Mouse (Mus musculus) limb, embryonic 14.5 days (tissue): Measurements from ENCODE around the gene Fitm2. TPM values are rescaled to one million over a fixed set of nuclear protein-coding genes. Genes with fewer than 3 reads are reported as not detected.

Experiments used
- ATAC-seq: fragments of 200-750 bp; cut with Nextera tagmentation; 2 replicates; pipeline ENCODE4 v1.8.0; 2017; ENCODE audit warnings: low read depth, moderate number of reproducible peaks, moderate TSS enrichment; ENCODE audit not compliant: low FRiP score
- DNase-seq: peaks from one replicate; pipeline ENCODE4 v3.0.0-alpha.2; 2015; ENCODE audit warnings: low spot score
- H3K27ac ChIP-seq: fragments of 300-500 bp; sonication (generic); replicated peaks from 2 replicates; pipeline ENCODE4 v1.5.1; 2014; ENCODE audit warnings: low read depth, mild to moderate bottlenecking, low read length, moderate library complexity, mixed read lengths
- H3K27me3 ChIP-seq: fragments of 300-500 bp; sonication (generic); 2 replicates; pipeline ENCODE4 v1.6.1; 2014; ENCODE audit warnings: low read length, mixed read lengths; ENCODE audit not compliant: control insufficient read depth, insufficient read depth
- H3K36me3 ChIP-seq: fragments of 300-500 bp; sonication (generic); 2 replicates; pipeline ENCODE4 v1.6.1; 2014; ENCODE audit warnings: mild to moderate bottlenecking, low read length, moderate library complexity, mixed read lengths; ENCODE audit not compliant: control insufficient read depth, insufficient read depth
- H3K4me1 ChIP-seq: fragments of 300-500 bp; sonication (generic); 2 replicates; pipeline ENCODE4 v1.6.1; 2014; ENCODE audit warnings: antibody characterized with exemption, low read length, mixed read lengths; ENCODE audit not compliant: control insufficient read depth, insufficient read depth
- H3K4me2 ChIP-seq: fragments of 300-500 bp; sonication (generic); replicated peaks from 2 replicates; pipeline ENCODE4 v1.6.1; 2014; ENCODE audit warnings: low read depth, mild to moderate bottlenecking, low read length, moderate library complexity; ENCODE audit not compliant: severe bottlenecking
- H3K4me3 ChIP-seq: fragments of 300-500 bp; sonication (generic); replicated peaks from 2 replicates; pipeline ENCODE4 v1.5.1; 2014; ENCODE audit warnings: low read length
- H3K9ac ChIP-seq: fragments of 300-500 bp; sonication (generic); 2 replicates; pipeline ENCODE4 v1.6.1; 2014; ENCODE audit warnings: mild to moderate bottlenecking, low read depth, low read length, moderate library complexity; ENCODE audit not compliant: severe bottlenecking
- H3K9me3 ChIP-seq: fragments of 300-500 bp; sonication (generic); 2 replicates; pipeline ENCODE4 v1.6.1; 2016; ENCODE audit warnings: low read length; ENCODE audit not compliant: control insufficient read depth
- POLR2A ChIP-seq: fragments of 200-500 bp; IDR thresholded peaks from 2 replicates; pipeline ENCODE4 v1.8.0; 2012; ENCODE audit warnings: inconsistent platforms, mild to moderate bottlenecking, moderate library complexity, borderline replicate concordance; ENCODE audit not compliant: insufficient read depth, insufficient read length; ENCODE audit errors: extremely low read depth
- WGBS: fragments of 180-500 bp; shearing (Covaris S2); extraction: QIAGEN DNeasy Blood & Tissue Kit; methylation state at CpG from one replicate; pipeline ENCODE4 v1.1.7; 2014; 5-methylcytosine and 5-hydroxymethylcytosine counted together
- polyA plus RNA-seq, 2 experiments: library from polyadenylated mRNA; depleted of rRNA in 1 of 2; stranded (reverse) in 1 of 2; unstranded in 1 of 2; fragments of >200 nt; fragmentation: Nextera tagmentation in 1 of 2; extraction: Ambion mirVana in 1 of 2; gene quantifications; 2 replicates each; pipeline versions ENCODE4 v1.2.1 to v1.2.3; 2012 to 2014

The Fitm2 gene
- polyA plus RNA-seq, 2 experiments = 7.5 to 9.5 TPM

- Histone ChIP-seq H3K4me3 (no peak overlapping the region), H3K27ac (no peak overlapping the region), H3K4me2 (no peak overlapping the region), H3K9ac (no peak overlapping the region), H3K36me3 (no peaks in the 10 kb centered on the region), H3K4me1 (no peaks in the 10 kb centered on the region), H3K27me3 (no peaks in the 10 kb centered on the region), H3K9me3 (no peaks in the 10 kb centered on the region)
- ATAC-seq = no peak
- 45% methylated on average over 10 of the region's 10 CpGs for WGBS
- no peak for TF ChIP-seq POLR2A
- DNase-seq = no peak
Observed at GRCm38 (mm10) chr2:163459380-163459779, 13.0 kb downstream of the Fitm2 start.

DNA sequence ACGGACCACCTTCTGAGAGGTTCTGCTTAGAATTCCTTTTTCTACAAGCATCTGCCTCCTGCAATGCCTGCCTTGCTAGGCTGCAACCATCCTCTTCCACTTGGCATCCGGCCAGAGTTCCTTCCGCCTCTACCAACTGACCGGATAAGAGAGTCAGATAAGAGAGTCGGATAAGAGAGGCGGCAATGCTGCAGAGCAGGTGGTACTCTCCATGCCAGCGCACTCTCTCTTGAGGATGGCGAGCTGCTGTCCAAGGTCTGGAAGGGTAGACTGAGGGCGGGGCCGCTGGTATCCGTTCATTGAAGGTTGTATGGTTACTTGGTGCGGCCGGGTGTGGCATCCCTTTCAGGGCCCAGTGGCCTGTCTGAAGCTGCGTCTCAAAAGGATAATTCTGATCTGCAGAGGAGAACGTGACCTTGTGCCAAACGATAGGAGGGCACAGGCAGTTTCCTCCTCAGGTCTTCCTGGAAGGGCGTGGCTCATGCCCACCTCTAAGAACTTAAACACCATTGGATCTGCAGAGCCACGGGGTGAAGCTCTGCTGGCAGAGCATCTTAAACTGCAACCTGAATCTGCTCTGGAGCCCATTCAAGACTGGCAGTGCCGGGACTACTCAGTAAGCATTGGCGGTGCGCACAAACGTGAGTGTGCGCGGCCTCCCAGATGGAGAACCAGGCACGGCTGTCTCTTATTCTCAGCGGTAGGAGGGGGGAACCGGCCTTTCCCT, 13.7 kb downstream of the Fitm2 start:
- H3K4me3 ChIP-seq = no peak overlapping the region
- WGBS = 51% methylated on average over 27 of the region's 27 CpGs
- H3K4me2 ChIP-seq = no peak overlapping the region
- no peak for DNase-seq
- H3K27me3 ChIP-seq = no peaks in the 10 kb centered on the region
- ATAC-seq = no peak
- no peak for TF ChIP-seq POLR2A
- no peaks in the 10 kb centered on the region for H3K36me3 ChIP-seq
- H3K9ac ChIP-seq = no peak overlapping the region
- H3K4me1 ChIP-seq = no peaks in the 10 kb centered on the region
- no peaks in the 10 kb centered on the region for H3K9me3 ChIP-seq
- no peak overlapping the region for H3K27ac ChIP-seq

DNA sequence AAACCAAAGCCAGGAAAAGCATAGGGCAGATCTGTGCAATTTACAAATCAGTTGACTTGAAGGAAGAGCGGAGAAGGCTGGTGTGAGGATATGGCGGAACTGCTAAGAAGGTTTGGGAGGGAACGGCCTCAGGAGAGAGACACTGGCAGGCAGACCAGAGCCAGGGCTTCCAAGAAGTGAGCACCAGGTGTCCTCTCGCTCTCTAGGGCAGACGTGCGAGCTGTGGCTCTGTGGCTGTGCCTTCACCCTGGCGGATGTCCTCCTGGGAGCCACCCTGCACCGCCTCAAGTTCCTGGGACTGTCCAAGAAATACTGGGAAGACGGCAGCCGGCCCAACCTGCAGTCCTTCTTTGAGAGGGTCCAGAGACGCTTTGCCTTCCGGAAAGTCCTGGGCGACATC, 19.1 kb downstream of the Fitm2 start:
- Histone ChIP-seq H3K4me3 (no peak overlapping the region), H3K9ac (no peak overlapping the region), H3K4me1 (no peaks in the 10 kb centered on the region), H3K27me3 (no peaks in the 10 kb centered on the region), H3K9me3 (no peaks in the 10 kb centered on the region), H3K4me2 (no peak overlapping the region), H3K36me3 (no peaks in the 10 kb centered on the region), H3K27ac (no peak overlapping the region)
- 88% methylated on average over 13 of the region's 13 CpGs for WGBS
- TF ChIP-seq POLR2A = no peak
- no peak for DNase-seq
- no peak for ATAC-seq

DNA sequence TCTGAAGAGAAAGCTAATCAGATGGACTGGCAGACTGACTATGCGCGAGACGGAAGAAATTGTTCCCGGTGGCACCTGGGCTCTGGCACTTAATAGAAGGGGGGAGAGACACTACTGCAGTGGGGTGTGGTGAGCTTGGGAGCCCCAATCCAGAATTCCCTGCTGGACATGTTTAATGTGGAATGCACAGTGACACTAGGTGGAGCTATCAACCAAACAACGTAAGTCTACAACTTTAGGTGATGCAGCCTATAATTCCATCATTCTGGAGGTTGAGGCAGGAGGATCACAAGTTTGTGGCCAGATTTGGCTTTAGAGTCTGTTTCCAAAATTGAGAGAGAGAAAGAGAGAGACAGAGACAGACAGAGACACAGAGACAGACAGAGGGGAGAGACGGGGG, 19.7 kb downstream of the Fitm2 start:
- Histone ChIP-seq H3K27me3 (no peaks in the 10 kb centered on the region), H3K4me1 (no peaks in the 10 kb centered on the region), H3K9ac (no peak overlapping the region), H3K36me3 (no peaks in the 10 kb centered on the region), H3K4me2 (no peak overlapping the region), H3K27ac (no peak overlapping the region), H3K9me3 (no peaks in the 10 kb centered on the region), H3K4me3 (no peak overlapping the region)
- DNase-seq = no peak
- TF ChIP-seq POLR2A = no peak
- no peak for ATAC-seq
- WGBS = 90% methylated on average over 6 of the region's 6 CpGs

- Histone ChIP-seq H3K9ac (no peak overlapping the region), H3K4me1 (no peaks in the 10 kb centered on the region), H3K27ac (no peak overlapping the region), H3K4me3 (no peak overlapping the region), H3K9me3 (no peaks in the 10 kb centered on the region), H3K36me3 (no peaks in the 10 kb centered on the region), H3K4me2 (no peak overlapping the region), H3K27me3 (no peaks in the 10 kb centered on the region)
- TF ChIP-seq POLR2A = no peak
- ATAC-seq (no peak), DNase-seq (no peak)
- 69% methylated on average over 6 of the region's 6 CpGs for WGBS
Observed at GRCm38 (mm10) chr2:163450668-163451295, 21.6 kb downstream of the Fitm2 start.
